Mouse (Mus musculus): ENCODE measurements around the gene Hnf4a. TPM values are rescaled to one million over a fixed set of nuclear protein-coding genes. Genes with fewer than 3 reads are reported as not detected.

Gene Hnf4a
- polyA plus RNA-seq (2015; fragmentation: Illumina TruSeq; extraction: RNeasy Lipid Tissue Mini Kit (QIAGEN cat#74804); ENCODE audit: low read depth, low replicate concordance) = not detected

GRCm38 (mm10) chr2:163506300-163507004, at the start of gene Hnf4a:
Hnf4a (plus strand) TSS chr2:163506808.

GRCm38 (mm10) chr2:163472466-163472851, 34.1 kb upstream of the Hnf4a start, which contains the start of gene Fitm2:
Fitm2 (minus strand) TSS chr2:163472629.

GRCm38 (mm10) chr2:163492018-163492417, 14.6 kb upstream of the Hnf4a start, which contains the start of gene R3hdml:
R3hdml (plus strand) TSS chr2:163492318.

GRCm38 (mm10) chr2:163602101-163602971, 95.7 kb downstream of the Hnf4a start, which contains the start of gene Ttpal:
Ttpal (plus strand) TSS chr2:163602314.

Other genes with a start within 250 kb of the Hnf4a start
- 0.70 TPM for gene Jph2, start 108.8 kb upstream of the Hnf4a start, polyA plus RNA-seq (2015; fragmentation: Illumina TruSeq; extraction: RNeasy Lipid Tissue Mini Kit (QIAGEN cat#74804); ENCODE audit: low read depth, low replicate concordance)
- 31.0 TPM for gene Oser1, start 82.1 kb upstream of the Hnf4a start, polyA plus RNA-seq (2015; fragmentation: Illumina TruSeq; extraction: RNeasy Lipid Tissue Mini Kit (QIAGEN cat#74804); ENCODE audit: low read depth, low replicate concordance)
- 74.6 TPM for gene Gdap1l1, start 68.3 kb upstream of the Hnf4a start, polyA plus RNA-seq (2015; fragmentation: Illumina TruSeq; extraction: RNeasy Lipid Tissue Mini Kit (QIAGEN cat#74804); ENCODE audit: low read depth, low replicate concordance)
- 20.6 TPM for gene Fitm2, start 34.2 kb upstream of the Hnf4a start, polyA plus RNA-seq (2015; fragmentation: Illumina TruSeq; extraction: RNeasy Lipid Tissue Mini Kit (QIAGEN cat#74804); ENCODE audit: low read depth, low replicate concordance)
- gene R3hdml, start 14.5 kb upstream of the Hnf4a start, polyA plus RNA-seq (2015; fragmentation: Illumina TruSeq; extraction: RNeasy Lipid Tissue Mini Kit (QIAGEN cat#74804); ENCODE audit: low read depth, low replicate concordance) = not detected
- gene Ttpal, start 95.5 kb downstream of the Hnf4a start, polyA plus RNA-seq (2015; fragmentation: Illumina TruSeq; extraction: RNeasy Lipid Tissue Mini Kit (QIAGEN cat#74804); ENCODE audit: low read depth, low replicate concordance) = 44.8 TPM
- 195 TPM for gene Serinc3, start 138.3 kb downstream of the Hnf4a start, polyA plus RNA-seq (2015; fragmentation: Illumina TruSeq; extraction: RNeasy Lipid Tissue Mini Kit (QIAGEN cat#74804); ENCODE audit: low read depth, low replicate concordance)
- 151 TPM for gene Pkig, start 151.6 kb downstream of the Hnf4a start, polyA plus RNA-seq (2015; fragmentation: Illumina TruSeq; extraction: RNeasy Lipid Tissue Mini Kit (QIAGEN cat#74804); ENCODE audit: low read depth, low replicate concordance)
- gene Ada, start 243.4 kb downstream of the Hnf4a start, polyA plus RNA-seq (2015; fragmentation: Illumina TruSeq; extraction: RNeasy Lipid Tissue Mini Kit (QIAGEN cat#74804); ENCODE audit: low read depth, low replicate concordance) = 0.71 TPM

Measured in brain, adult 10 weeks (tissue).